Mouse (Mus musculus) layer of hippocampus, adult 18-20 months (tissue): Measurements from ENCODE around the gene Psmd9. TPM values are rescaled to one million over a fixed set of nuclear protein-coding genes. Genes with fewer than 3 reads are reported as not detected.

ENCODE experiments used
- DNase-seq, 2 experiments: peaks; one replicate each; pipeline ENCODE4 v3.0.0; 2022; ENCODE audit warnings: low spot score in 2 of 2
- total RNA-seq, 2 experiments: library from RNA; stranded (reverse); gene quantifications; 2 replicates each; pipeline ENCODE4 v1.2.3; 2021

Psmd9 gene
- total RNA-seq, 2 experiments from 2014 or later, result 26.5 to 31.5 TPM

GRCm38 (mm10) chr5:123137044-123137909 is 31.9 kb upstream of the Psmd9 start:
- DNase-seq, result peak in 1 of 2 experiments; percentile 49

- no peak for DNase-seq
Observed at GRCm38 (mm10) chr5:123137910-123138229, 31.3 kb upstream of the Psmd9 start.

- DNase-seq, result peak in 1 of 2 experiments; percentile 43
Observed at GRCm38 (mm10) chr5:123138230-123138911, 30.8 kb upstream of the Psmd9 start.

- DNase-seq, result peak; percentile 81 to 91
Observed at GRCm38 (mm10) chr5:123138953-123139721, 30.1 kb upstream of the Psmd9 start.

- DNase-seq, result no peak
Observed at GRCm38 (mm10) chr5:123139722-123140627, 29.2 kb upstream of the Psmd9 start.

GRCm38 (mm10) chr5:123140694-123141554 is 28.3 kb upstream of the Psmd9 start:
- DNase-seq, result peak; percentile 91 to 98

GRCm38 (mm10) chr5:123141555-123142160 is 27.6 kb upstream of the Psmd9 start:
- DNase-seq, result no peak

GRCm38 (mm10) chr5:123142161-123143157 is 26.8 kb upstream of the Psmd9 start, which contains the start of gene Setd1b:
Gene Setd1b, plus strand, starts transcription at chr5:123142193.
- DNase-seq, result peak in 1 of 2 experiments; percentile 59

DNA sequence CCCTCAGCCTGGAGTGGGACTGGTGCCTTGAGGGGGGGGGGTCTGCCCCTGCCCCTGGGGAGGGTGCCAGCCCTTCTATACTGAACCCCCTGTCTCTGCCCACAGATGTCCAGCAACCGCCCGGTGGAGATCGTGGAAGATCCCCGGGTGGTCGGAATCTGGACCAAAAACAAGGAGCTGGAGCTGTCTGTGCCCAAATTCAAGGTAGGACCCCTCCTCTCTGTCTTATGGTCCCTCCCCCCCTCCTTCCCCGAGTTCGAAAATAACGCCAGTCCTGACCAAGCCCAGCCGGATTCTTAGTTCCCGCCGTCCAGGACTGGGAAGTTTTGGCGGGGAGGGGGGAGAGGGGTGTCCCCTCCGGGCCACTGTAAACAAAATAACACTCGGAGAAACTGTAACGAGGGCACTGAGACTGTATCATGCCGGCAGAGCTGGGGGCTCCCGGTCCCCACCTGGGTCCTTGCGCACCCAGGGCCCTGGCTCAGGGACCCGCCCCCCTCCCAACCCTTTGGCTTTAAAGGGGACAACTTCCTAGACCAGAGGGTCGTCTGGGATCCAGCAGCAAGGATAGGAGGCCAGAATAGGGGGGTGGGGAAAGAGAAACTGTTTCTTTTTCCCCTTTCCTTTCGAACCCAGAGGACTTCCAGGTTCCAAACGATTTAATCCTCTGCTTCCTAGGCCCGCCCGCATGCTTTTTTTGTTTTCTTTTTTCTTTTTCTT is 25.8 kb upstream of the Psmd9 start:
- DNase-seq, result no peak

DNA sequence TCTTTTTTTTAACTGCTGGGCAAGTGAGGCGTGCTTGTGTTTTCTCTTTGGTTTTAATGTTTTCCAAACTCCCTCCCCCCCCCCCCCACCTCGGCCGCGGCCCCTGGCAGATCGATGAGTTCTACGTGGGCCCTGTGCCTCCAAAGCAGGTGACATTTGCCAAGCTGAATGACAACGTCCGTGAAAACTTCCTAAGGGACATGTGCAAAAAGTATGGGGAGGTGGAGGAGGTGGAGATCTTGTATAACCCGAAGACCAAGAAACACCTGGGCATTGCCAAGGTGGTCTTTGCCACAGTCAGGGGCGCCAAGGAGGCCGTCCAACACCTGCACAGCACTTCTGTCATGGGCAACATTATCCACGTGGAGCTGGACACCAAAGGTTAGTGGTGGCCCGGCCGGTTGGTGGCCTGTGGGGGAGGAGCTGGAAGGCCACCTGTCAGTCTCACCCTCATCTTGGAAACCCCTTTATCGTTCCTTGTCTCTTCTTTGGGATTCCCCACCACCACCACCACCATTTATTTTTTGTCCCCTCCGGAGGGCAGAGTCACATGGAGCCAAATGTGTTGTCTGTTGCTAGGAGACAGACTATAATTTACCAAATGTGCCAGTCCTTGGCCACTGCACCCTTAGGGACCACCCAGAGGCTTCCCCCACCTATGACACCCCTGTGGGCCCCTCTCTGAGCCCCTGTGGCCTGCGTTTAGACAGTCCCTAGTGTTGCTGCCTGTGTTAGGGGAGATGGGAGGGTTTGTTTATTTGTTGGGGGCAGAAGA is 25.1 kb upstream of the Psmd9 start:
- no peak for DNase-seq

DNA sequence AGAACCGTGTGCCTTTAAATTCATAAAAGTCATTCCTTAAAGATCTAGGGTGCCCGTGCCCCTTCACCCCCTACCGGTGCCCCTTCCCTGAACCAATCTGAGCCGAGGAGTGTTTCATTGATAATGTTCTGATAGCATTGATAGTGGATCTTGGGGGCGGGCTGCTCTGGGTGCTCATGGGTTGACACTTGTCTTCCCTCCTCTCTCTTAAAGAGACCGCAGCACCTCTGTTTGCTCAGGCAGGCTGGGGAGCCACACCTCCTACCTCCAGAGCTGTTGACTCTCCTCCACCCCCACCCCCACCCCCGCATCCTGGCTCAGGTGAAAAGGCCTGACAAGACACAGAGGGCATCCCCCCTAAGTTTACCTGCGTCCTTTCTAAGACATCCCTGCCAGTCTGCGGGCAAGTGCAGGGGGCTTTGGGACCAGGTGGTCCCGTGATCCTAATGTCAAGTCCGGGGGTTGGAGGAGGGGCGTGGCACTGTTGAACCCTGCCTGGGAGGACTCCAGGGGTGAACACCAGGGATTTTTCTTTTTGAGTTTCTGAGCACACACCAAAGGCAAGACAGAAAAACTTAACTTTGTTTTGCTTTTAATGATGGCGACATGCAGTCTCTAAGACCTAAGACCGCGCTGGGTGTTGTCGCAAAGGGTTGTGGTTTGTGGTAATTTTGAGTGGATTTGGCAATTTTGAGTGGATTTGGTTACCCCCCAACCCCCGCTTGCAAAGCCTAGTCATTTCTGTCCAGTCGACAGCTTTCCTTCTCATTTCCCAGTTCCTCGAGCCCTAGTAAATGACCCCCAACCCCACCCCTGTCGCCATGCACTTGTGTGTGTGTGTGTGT is 24.2 kb upstream of the Psmd9 start:
- DNase-seq, result no peak

GRCm38 (mm10) chr5:123146357-123146756 is 22.9 kb upstream of the Psmd9 start:
- DNase-seq, result no peak

GRCm38 (mm10) chr5:123147569-123147968 is 21.6 kb upstream of the Psmd9 start:
- DNase-seq, result no peak

DNA sequence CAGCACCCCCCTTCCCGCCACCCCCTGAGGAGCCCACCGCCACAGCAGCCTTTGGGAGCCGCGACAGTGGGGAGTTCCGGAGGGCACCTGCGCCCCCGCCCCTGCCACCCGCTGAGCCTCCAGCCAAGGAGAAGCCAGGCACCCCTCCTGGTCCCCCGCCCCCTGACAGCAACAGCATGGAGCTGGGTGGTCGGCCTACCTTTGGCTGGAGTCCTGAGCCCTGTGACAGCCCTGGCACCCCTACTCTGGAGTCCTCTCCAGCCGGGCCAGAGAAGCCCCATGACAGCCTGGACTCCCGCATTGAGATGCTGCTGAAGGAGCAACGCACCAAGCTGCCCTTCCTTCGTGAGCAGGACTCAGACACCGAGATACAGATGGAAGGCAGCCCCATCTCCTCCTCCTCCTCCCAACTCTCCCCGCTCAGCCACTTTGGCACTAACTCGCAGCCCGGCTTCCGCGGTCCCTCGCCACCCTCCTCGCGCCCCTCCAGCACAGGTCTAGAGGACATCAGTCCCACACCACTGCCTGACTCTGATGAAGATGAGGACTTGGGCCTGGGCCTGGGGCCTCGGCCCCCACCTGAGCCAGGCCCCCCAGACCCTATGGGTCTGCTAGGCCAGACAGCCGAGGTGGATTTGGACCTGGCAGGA is 21.0 kb upstream of the Psmd9 start:
- DNase-seq, result no peak
